Mouse (Mus musculus) urinary bladder, postnatal 25 days (tissue): Measurements from ENCODE around the gene Sytl2.

Experiments
- DNase-seq: peaks from one replicate; pipeline ENCODE4 v3.0.0; 2022; ENCODE audit warnings: low spot score

Sytl2 gene

GRCm38 (mm10) chr7:90301942-90302646 lies at the start of gene Sytl2:
Gene Sytl2 (plus strand): TSS chr7:90302252.
- DNase-seq, result peak; percentile 57

DNA sequence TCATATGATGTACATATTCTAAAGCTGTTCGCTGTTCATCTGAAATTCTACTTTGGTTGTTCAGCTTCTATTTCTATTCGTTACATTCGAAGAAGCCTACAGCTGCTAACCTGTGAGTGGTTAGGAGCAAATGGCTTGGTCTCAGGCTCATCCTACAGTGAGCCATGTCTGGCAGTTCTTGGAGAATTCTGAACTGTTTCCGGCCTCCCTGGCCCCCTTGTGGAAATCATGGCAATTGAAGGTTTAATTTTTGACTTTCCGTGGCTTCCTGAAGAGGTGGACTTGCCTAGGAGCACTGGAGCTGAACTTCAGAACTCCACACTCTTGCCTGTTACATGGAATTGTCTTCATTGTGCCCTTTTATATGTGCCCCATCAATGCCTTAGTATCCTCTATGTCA lies 49.1 kb upstream of the Sytl2 start:
- DNase-seq, result no peak

GRCm38 (mm10) chr7:90258701-90259100 lies 43.4 kb upstream of the Sytl2 start:
- no peak for DNase-seq

GRCm38 (mm10) chr7:90259899-90260298 lies 42.2 kb upstream of the Sytl2 start:
- no peak for DNase-seq

- DNase-seq, result no peak
Observed at GRCm38 (mm10) chr7:90261902-90262599, 40.0 kb upstream of the Sytl2 start.

DNA sequence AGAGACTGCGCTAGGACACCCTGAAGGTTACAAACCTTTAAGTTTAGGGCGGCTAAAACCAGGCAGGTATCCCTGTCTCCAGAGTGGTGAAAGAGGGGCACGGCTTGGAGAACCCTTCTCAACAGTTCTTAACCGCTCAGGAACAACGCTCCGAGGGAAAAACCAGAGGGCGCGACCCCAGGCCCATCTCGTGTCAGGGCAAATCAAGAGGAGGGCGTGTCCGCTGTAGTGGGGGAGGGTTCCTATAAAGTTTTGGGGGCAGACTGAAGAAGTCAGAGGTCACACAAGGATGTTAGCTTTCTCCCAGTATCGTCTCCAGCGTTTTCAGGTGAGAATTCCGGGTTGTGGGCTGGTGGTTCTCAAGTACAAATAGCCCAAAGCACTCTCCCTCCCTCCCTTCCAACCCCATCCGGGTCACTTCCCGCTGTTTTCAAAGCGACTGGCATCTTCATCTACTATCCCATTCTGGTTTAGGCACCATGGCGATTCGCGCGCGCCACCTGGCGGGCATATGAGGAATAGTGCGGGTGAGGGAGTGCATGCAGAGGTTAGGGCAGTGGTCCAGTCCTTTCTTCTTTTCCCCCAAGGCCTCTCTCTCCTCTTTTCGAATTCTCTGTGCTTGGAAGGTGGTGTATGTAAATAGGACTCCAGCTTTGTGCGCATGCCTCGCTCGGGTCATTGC lies 36.6 kb upstream of the Sytl2 start, which contains the start of gene Ccdc83:
Gene Ccdc83, minus strand, starts transcription at position 489 of the 682 bp plus-strand sequence.
- peak; percentile 70 for DNase-seq

- no peak for DNase-seq
Observed at GRCm38 (mm10) chr7:90270141-90270540, 31.9 kb upstream of the Sytl2 start.

DNA sequence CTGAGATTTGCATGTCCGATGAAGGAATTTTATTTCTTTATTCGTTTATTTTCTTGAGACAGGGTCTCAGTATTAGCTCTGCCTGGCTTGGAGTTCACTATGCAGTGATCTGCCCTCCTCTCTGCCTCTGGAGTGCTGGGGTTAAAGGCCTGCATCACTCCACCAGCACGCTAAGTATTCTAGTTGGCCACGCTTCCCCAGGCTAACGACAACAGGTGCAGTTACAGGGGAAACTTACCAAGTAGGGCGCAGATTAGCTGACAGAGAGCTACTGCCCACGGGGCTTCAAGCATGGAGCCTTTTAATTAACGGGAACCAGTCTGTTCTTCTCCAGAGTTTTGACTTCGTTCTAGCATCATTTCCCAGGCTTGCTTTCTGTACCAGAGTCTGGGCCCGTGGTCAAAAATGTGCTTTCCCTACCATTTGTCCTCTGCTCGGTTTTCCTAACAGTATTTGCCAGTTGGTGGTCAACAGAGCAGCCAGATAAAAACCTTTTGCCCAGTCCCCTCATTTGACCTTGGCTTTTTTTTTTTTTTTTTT lies 27.4 kb upstream of the Sytl2 start:
- DNase-seq, result no peak

- no peak for DNase-seq
Observed at GRCm38 (mm10) chr7:90277246-90277645, 24.8 kb upstream of the Sytl2 start.

DNA sequence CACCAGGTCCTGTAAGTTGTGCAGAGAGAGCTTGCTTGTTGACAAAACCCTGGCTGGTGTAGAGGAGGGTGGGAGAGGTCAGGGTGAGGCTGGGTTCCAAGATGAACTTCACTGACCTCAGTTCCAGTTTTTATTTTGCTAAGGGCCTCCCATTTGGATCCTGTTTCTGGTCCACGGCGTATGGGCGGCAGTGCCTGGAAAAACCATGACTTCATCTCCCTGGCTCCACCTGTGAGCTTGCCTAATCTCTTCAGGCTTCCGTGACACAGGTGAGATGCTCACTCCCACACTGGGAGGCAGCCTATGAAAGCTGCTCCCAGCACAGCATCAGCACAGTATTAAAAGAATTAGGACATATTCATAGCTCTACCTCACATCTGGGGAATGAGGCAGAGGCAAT lies 24.3 kb upstream of the Sytl2 start:
- no peak for DNase-seq

- DNase-seq, result no peak
Observed at GRCm38 (mm10) chr7:90279136-90279535, 22.9 kb upstream of the Sytl2 start.

- DNase-seq, result peak; percentile 38
Observed at GRCm38 (mm10) chr7:90280274-90280875, 21.7 kb upstream of the Sytl2 start.

GRCm38 (mm10) chr7:90280878-90281277 lies 21.2 kb upstream of the Sytl2 start:
- DNase-seq, result no peak

DNA sequence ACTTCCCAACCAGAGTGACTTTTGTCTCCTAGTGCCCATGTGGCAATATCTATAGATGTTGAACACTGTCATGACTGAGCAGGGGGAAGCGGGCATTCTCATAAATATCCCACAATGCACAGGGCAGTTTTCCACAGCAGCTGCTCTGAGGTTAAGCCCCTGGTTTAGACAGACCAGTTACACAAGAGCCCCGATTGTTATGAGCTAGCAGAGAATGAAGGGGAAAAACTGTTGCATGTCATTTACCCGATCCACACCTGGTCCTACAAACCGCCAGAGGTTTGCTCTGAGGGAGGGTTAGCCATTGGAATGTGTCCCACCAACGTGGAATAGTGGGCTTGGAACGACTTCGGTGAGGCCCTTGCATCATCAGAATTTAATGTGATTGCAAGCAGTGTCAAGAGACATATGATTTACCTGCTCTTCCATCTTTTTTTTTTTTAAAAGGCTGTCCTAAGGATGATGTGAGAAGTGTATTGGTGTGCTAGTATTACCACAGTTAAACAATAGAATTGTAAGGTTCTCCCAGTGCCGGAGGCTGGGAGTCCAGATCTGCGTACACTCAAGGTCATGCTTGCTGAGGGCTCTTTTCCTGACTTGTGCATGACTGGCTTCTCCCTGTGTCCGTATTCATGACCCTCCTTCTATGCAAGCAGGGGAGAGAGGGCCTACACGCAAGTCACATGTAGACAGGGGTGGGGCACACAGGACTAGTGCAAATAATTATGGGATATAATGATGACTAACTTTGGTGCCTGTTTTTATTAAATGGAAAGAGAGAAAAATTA lies 20.1 kb upstream of the Sytl2 start:
- DNase-seq, result no peak

DNA sequence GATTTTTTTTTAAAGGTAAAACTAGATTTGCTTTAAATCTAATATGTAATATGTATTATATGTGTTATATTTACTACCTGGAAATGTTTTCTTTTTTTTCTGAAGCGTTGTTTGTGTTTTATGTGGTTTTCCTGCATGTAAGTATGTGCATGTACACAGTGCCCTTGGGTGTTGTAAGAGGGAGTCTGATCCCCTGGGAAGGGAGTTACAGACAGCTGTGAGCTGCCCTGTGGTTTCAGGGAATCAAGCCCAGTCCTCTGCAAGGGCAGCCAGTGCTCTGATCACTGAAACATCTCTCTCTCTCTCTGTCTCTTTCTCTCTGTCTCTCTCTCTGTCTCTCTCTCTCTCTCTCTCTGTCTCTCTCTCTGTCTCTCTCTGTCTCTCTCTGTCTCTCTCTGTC lies 19.3 kb upstream of the Sytl2 start:
- no peak for DNase-seq

DNA sequence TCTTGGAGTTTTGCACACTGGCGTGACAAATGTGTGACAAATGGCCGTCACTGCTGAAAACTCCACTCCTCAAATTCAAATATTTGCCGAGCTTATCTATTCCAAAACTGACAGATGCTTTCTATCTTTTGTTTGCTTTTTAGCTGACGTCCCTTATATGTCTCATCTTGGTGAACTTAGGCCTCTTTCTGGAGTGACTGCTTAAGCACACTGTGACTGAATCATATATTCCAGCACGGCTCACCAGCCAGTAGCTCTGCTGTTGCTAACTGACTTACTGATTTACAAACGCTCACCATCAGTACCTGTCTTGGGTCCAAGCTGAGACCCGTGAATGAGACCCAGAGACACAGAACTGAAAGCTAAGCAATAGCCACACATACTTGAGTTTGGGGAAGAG lies 17.3 kb upstream of the Sytl2 start:
- no peak for DNase-seq

DNA sequence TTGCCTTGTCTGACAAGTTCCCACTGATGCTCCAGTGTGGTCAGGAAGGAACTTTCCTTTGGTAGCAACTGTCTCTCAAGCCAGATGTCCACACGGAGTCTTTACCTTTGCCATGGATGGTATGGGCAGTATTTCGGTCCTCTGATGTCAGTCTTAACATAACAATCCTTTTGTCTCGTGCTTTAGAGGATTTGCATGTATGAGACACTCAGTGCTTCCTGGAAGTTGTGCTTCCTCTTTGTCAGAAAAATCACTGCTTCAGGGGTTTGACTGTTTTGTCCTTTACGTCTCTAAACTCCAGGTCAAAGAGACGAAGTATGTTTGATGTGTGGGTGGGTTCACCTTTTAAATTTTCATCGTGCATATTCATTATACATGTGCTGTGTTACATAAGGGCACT lies 10.2 kb upstream of the Sytl2 start:
- DNase-seq, result no peak

DNA sequence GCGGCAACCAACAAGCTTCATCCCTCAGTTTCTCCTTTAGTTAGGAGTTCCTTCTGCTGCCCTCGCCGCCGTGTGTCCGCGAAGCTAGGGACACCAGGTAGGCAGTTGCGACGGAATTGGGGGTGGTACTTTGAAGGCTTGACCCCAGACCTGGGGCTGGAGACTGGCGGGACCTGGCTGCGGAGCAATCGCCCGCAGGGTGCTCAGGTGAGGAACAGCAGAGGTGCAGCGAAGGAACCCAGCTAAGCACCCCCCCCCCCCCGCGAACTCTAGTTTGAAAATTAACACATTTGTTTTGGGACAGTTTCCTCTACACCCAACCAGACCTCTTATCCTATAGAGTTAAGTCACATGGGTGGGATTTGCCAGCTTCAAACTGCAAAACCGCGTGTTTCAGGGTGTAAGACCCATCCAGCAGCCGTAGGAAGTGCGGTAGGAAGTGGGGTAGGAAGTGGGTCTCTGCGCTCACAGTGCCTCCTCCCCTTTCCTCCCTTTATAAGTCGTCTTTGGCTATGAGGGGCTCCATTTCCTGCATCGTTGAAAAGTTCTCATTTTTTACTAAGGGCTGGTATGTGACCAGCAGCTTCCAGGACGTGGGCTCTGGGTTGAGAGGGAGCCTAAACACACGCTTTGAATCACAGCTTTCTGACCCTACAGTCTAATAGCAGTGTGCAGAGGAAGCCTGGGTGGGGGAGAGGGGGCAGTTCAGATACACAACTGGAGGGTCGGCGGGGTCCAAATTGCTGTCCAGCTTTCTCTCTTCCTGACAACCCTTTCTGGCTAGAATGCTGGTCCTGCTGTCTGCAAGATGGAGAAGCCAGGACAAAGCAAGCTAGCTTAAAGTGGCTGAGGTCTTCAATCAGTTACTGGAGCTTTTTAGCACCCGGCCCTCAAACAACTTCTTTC lies 848 bp downstream of the Sytl2 start:
- no peak for DNase-seq

DNA sequence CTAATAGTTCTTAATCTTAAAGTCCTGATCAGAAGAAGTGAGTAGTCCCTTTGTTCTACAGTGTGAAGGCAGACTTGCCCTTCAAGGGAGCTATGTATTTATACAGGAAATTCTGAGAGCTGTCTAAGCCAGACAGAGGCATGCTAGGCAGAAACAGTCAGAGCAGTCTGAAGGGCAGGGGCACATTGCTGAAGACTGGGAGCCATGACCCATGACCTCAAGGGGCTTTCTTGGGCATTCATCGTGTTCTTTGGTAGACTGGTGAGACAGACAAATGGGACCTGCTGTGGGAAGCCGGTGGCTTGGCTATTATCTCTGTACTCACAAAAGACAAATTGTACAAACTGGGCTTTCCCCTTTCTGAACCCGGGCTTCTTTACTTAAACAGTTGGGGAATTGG lies 4.0 kb downstream of the Sytl2 start:
- DNase-seq, result no peak

DNA sequence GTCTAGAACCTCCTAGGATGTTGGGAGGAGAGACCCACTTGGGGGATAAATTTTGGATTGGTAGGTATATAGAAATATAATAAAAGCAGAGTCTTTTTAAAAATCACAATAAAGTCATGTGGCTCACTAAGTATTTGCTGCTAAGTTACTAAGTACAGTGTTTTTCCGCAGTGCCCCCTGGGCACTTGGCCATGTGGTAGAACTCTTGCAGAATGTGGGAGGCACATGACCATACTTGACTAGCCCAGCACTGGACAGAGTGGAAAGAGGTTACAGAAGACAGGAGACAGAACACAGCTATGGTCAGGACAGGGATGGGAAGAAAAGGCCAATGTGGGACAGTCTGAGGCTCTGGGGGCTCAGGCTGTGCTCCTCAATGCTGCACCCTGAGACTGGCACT lies 4.9 kb downstream of the Sytl2 start:
- no peak for DNase-seq

GRCm38 (mm10) chr7:90308003-90308402 lies 6.0 kb downstream of the Sytl2 start:
- no peak for DNase-seq
